Mouse (Mus musculus): ENCODE data around the gene Brwd1.
"Not testable (repeated sequence)": the region's sequence is repeated elsewhere in the genome, so short reads cannot be mapped to it uniquely, and the experiment has no call there.

The Brwd1 gene

GRCm38 (mm10) chr16:96082301-96083178, at the start of gene Brwd1:
TSS of gene Brwd1 (minus strand) at chr16:96082526.
- DNase-seq: peak; percentile 93

GRCm38 (mm10) chr16:96128466-96128865, 46.1 kb upstream of the Brwd1 start:
- DNase-seq: no peak

- peak; percentile 94 for DNase-seq
These were observed 45.5 kb upstream of the Brwd1 start, which contains the start of gene Hmgn1 for GRCm38 (mm10) chr16:96127657-96128344. TSS of gene Hmgn1 (minus strand) at chr16:96127729.

GRCm38 (mm10) chr16:96127288-96127656, 44.9 kb upstream of the Brwd1 start:
- DNase-seq: no peak

GRCm38 (mm10) chr16:96126684-96127171, 44.4 kb upstream of the Brwd1 start:
- no peak for DNase-seq

- DNase-seq: no peak
These were observed 37.8 kb upstream of the Brwd1 start for GRCm38 (mm10) chr16:96120022-96120623.

- no peak for DNase-seq
These were observed 32.4 kb upstream of the Brwd1 start for GRCm38 (mm10) chr16:96114729-96115128.

GRCm38 (mm10) chr16:96112769-96113168, 30.4 kb upstream of the Brwd1 start:
- no peak for DNase-seq

- DNase-seq: no peak
These were observed 28.5 kb upstream of the Brwd1 start for GRCm38 (mm10) chr16:96110655-96111345.

GRCm38 (mm10) chr16:96109673-96110072, 27.3 kb upstream of the Brwd1 start:
- no peak for DNase-seq

GRCm38 (mm10) chr16:96103036-96103435, 20.7 kb upstream of the Brwd1 start:
- DNase-seq: no peak

- not testable (repeated sequence) for DNase-seq
These were observed 15.5 kb upstream of the Brwd1 start for GRCm38 (mm10) chr16:96097811-96098210.

- no peak for DNase-seq
These were observed 13.6 kb upstream of the Brwd1 start for GRCm38 (mm10) chr16:96095966-96096365.

GRCm38 (mm10) chr16:96091515-96092504, 9.5 kb upstream of the Brwd1 start:
- DNase-seq: peak; percentile 15

GRCm38 (mm10) chr16:96088120-96088519, 5.8 kb upstream of the Brwd1 start:
- no peak for DNase-seq

GRCm38 (mm10) chr16:96087436-96087835, 5.1 kb upstream of the Brwd1 start:
- no peak for DNase-seq

GRCm38 (mm10) chr16:96087001-96087400, 4.7 kb upstream of the Brwd1 start:
- no peak for DNase-seq

GRCm38 (mm10) chr16:96085597-96085996, 3.3 kb upstream of the Brwd1 start:
- DNase-seq: no peak

GRCm38 (mm10) chr16:96083179-96083646, 887 bp upstream of the Brwd1 start:
- DNase-seq: no peak

- no peak for DNase-seq
These were observed 534 bp downstream of the Brwd1 start for GRCm38 (mm10) chr16:96081742-96082241.

GRCm38 (mm10) chr16:96081331-96081730, 995 bp downstream of the Brwd1 start:
- peak; percentile 91 for DNase-seq
